Mouse (Mus musculus): ENCODE results near the gene Stbd1. TPM values are rescaled to one million over a fixed set of nuclear protein-coding genes. Genes with fewer than 3 reads are reported as not detected.
A peak's percentile ranks its signal among the peaks of the same experiment; 100 is the strongest.

Gene Stbd1
- polyA plus RNA-seq, 1 experiment from 2014 or later = 68.2 TPM

DNA sequence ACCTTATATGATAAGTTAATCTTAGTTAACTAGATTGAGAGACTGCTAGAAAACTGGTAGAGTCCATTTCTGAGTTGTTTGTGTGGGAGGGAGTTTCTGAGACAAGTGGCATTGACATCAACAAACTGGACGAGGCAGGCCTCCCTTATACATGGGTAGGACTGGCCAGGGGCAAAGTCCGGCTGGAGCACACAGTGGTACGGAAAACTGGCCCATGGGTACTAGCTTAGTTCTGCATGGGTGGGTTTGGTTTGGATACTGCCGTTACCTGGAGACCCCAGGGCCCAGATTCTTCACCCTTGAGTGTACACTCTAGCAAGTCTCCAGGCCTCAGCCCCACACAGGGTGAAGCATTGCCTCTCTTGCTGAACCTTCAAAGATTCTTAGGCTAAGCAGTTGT, 9.9 kb downstream of the Stbd1 start:
- Histone ChIP-seq H3K4me3 (ENCODE audit: low read depth, low read length) (no peak overlapping the region), H3K27ac (replicated peaks; ENCODE audit: low read depth, low read length) (no peak overlapping the region), H3K4me2 (ENCODE audit: low read depth, low read length) (no peak overlapping the region), H3K9me3 (ENCODE audit: control insufficient read depth, low read length) (no peaks in the 10 kb centered on the region), H3K9ac (ENCODE audit: low read depth, low read length) (no peak overlapping the region), H3K4me1 (ENCODE audit: control insufficient read depth, insufficient read depth, low read length) (no peaks in the 10 kb centered on the region), H3K36me3 (ENCODE audit: control insufficient read depth, insufficient read depth, low read length) (no peaks in the 10 kb centered on the region), H3K27me3 (replicated peaks; ENCODE audit: control insufficient read depth, insufficient read depth, low read length) (no peaks in the 10 kb centered on the region)
- WGBS = 87% methylated on average over 4 of the region's 4 CpGs
- no peak for ATAC-seq (ENCODE audit: low read depth)
- DNase-seq (ENCODE audit: low spot score) = no peak

- no peaks in the 10 kb centered on the region for H3K4me1 ChIP-seq (ENCODE audit: control insufficient read depth, insufficient read depth, low read length)
- H3K27me3 ChIP-seq (replicated peaks; ENCODE audit: control insufficient read depth, insufficient read depth, low read length) = no peaks in the 10 kb centered on the region
- H3K9me3 ChIP-seq (ENCODE audit: control insufficient read depth, low read length) = no peaks in the 10 kb centered on the region
- no peak overlapping the region for H3K9ac ChIP-seq (ENCODE audit: low read depth, low read length)
- H3K4me2 ChIP-seq (ENCODE audit: low read depth, low read length) = no peak overlapping the region
- WGBS = 65% methylated on average over 5 of the region's 5 CpGs
- ATAC-seq (ENCODE audit: low read depth) (no peak), DNase-seq (ENCODE audit: low spot score) (no peak)
- no peak overlapping the region for H3K27ac ChIP-seq (replicated peaks; ENCODE audit: low read depth, low read length)
- H3K4me3 ChIP-seq (ENCODE audit: low read depth, low read length) = no peak overlapping the region
- no peaks in the 10 kb centered on the region for H3K36me3 ChIP-seq (ENCODE audit: control insufficient read depth, insufficient read depth, low read length)
Measured at GRCm38 (mm10) chr5:92621883-92622282, 19.0 kb downstream of the Stbd1 start.

DNA sequence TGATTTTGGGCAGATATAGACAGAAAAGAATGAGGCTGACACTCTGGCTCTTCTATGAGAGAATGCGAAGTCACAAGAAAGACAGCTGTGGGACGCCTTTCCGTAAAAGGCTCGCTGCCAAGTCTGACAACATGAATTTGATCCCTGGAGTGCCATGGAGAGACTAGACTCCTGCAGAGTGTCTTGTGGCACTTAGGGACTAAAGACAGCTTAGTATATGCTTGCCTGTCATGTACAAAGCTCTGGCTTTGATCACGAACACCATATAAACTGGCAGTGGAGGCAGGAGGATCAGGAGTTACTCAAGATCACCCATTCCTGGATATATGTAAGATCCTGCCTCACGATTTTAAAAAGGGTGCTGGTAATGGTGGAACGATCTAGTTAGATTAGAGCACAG, 25.1 kb downstream of the Stbd1 start:
- DNase-seq (ENCODE audit: low spot score) = peak; percentile 75
- no peak overlapping the region for H3K4me2 ChIP-seq (ENCODE audit: low read depth, low read length)
- no peak overlapping the region for H3K4me3 ChIP-seq (ENCODE audit: low read depth, low read length)
- H3K27ac ChIP-seq (replicated peaks; ENCODE audit: low read depth, low read length) = no peak overlapping the region
- H3K9ac ChIP-seq (ENCODE audit: low read depth, low read length) = no peak overlapping the region
- ATAC-seq (ENCODE audit: low read depth) = no peak
- no peaks in the 10 kb centered on the region for H3K4me1 ChIP-seq (ENCODE audit: control insufficient read depth, insufficient read depth, low read length)
- H3K27me3 ChIP-seq (replicated peaks; ENCODE audit: control insufficient read depth, insufficient read depth, low read length) = no peaks in the 10 kb centered on the region
- WGBS = 68% methylated on average over 7 of the region's 7 CpGs
- H3K36me3 ChIP-seq (ENCODE audit: control insufficient read depth, insufficient read depth, low read length) = no peaks in the 10 kb centered on the region
- H3K9me3 ChIP-seq (ENCODE audit: control insufficient read depth, low read length) = no peaks in the 10 kb centered on the region

DNA sequence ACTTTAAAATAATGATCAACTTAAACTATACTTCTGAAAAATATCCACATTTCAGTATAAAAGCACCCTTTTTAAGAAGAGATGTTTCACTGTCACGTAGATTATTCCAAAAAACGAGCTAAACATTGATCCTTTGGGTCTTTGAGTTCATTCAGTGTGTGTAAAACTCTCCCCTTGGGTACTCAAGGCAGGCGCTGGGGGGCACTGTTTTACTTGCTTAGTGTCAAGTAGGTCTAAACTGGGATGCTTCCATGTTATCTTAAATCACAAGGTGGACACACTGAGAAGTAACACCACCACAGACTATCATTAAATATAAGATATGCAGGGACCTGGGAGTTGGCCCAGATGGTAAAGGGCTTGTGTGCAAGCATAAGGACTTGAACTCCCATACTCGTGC, 30.7 kb downstream of the Stbd1 start:
- Histone ChIP-seq H3K4me2 (ENCODE audit: low read depth, low read length) (no peak overlapping the region), H3K4me3 (ENCODE audit: low read depth, low read length) (no peak overlapping the region), H3K4me1 (ENCODE audit: control insufficient read depth, insufficient read depth, low read length) (no peaks in the 10 kb centered on the region), H3K9ac (ENCODE audit: low read depth, low read length) (no peak overlapping the region), H3K9me3 (ENCODE audit: control insufficient read depth, low read length) (no peaks in the 10 kb centered on the region), H3K27me3 (replicated peaks; ENCODE audit: control insufficient read depth, insufficient read depth, low read length) (no peaks in the 10 kb centered on the region), H3K27ac (replicated peaks; ENCODE audit: low read depth, low read length) (no peak overlapping the region), H3K36me3 (ENCODE audit: control insufficient read depth, insufficient read depth, low read length) (no peaks in the 10 kb centered on the region)
- ATAC-seq (ENCODE audit: low read depth) (no peak), DNase-seq (ENCODE audit: low spot score) (no peak)
- 61% methylated on average over 4 of the region's 4 CpGs for WGBS

- no peaks in the 10 kb centered on the region for H3K27me3 ChIP-seq (replicated peaks; ENCODE audit: control insufficient read depth, insufficient read depth, low read length)
- WGBS = 63% methylated on average over 3 of the region's 3 CpGs
- H3K27ac ChIP-seq (replicated peaks; ENCODE audit: low read depth, low read length) = no peak overlapping the region
- no peaks in the 10 kb centered on the region for H3K9me3 ChIP-seq (ENCODE audit: control insufficient read depth, low read length)
- no peaks in the 10 kb centered on the region for H3K36me3 ChIP-seq (ENCODE audit: control insufficient read depth, insufficient read depth, low read length)
- ATAC-seq (ENCODE audit: low read depth) = no peak
- H3K4me2 ChIP-seq (ENCODE audit: low read depth, low read length) = no peak overlapping the region
- DNase-seq (ENCODE audit: low spot score) = no peak
- H3K9ac ChIP-seq (ENCODE audit: low read depth, low read length) = no peak overlapping the region
- no peaks in the 10 kb centered on the region for H3K4me1 ChIP-seq (ENCODE audit: control insufficient read depth, insufficient read depth, low read length)
- no peak overlapping the region for H3K4me3 ChIP-seq (ENCODE audit: low read depth, low read length)
Measured at GRCm38 (mm10) chr5:92634916-92635315, 32.1 kb downstream of the Stbd1 start.

GRCm38 (mm10) chr5:92635891-92636290, 33.0 kb downstream of the Stbd1 start:
- Histone ChIP-seq H3K27ac (replicated peaks; ENCODE audit: low read depth, low read length) (no peak overlapping the region), H3K9ac (ENCODE audit: low read depth, low read length) (no peak overlapping the region), H3K27me3 (replicated peaks; ENCODE audit: control insufficient read depth, insufficient read depth, low read length) (no peaks in the 10 kb centered on the region), H3K9me3 (ENCODE audit: control insufficient read depth, low read length) (no peaks in the 10 kb centered on the region), H3K4me1 (ENCODE audit: control insufficient read depth, insufficient read depth, low read length) (no peaks in the 10 kb centered on the region), H3K4me3 (ENCODE audit: low read depth, low read length) (no peak overlapping the region), H3K4me2 (ENCODE audit: low read depth, low read length) (no peak overlapping the region), H3K36me3 (ENCODE audit: control insufficient read depth, insufficient read depth, low read length) (no peaks in the 10 kb centered on the region)
- DNase-seq (ENCODE audit: low spot score) (no peak), ATAC-seq (ENCODE audit: low read depth) (no peak)
- WGBS = 84% methylated on average over 5 of the region's 5 CpGs

- H3K4me3 ChIP-seq (ENCODE audit: low read depth, low read length) = no peak overlapping the region
- DNase-seq (ENCODE audit: low spot score) = no peak
- H3K9ac ChIP-seq (ENCODE audit: low read depth, low read length) = no peak overlapping the region
- H3K27me3 ChIP-seq (replicated peaks; ENCODE audit: control insufficient read depth, insufficient read depth, low read length) = no peaks in the 10 kb centered on the region
- H3K4me1 ChIP-seq (ENCODE audit: control insufficient read depth, insufficient read depth, low read length) = no peaks in the 10 kb centered on the region
- ATAC-seq (ENCODE audit: low read depth) = no peak
- no peak overlapping the region for H3K27ac ChIP-seq (replicated peaks; ENCODE audit: low read depth, low read length)
- WGBS = 79% methylated on average over 3 of the region's 3 CpGs
- H3K36me3 ChIP-seq (ENCODE audit: control insufficient read depth, insufficient read depth, low read length) = no peaks in the 10 kb centered on the region
- no peak overlapping the region for H3K4me2 ChIP-seq (ENCODE audit: low read depth, low read length)
- H3K9me3 ChIP-seq (ENCODE audit: control insufficient read depth, low read length) = 0 out of 2 replicates have a peak, but pooled peaks cover 2% of the 10 kb centered on the region
Measured at GRCm38 (mm10) chr5:92640861-92641260, 38.0 kb downstream of the Stbd1 start.

Other genes with a start within 250 kb of the Stbd1 start
- gene Nup54, start 167.8 kb upstream of the Stbd1 start, polyA plus RNA-seq (2014; fragmentation: Nextera tagmentation; extraction: Ambion mirVana) = 39.8 and 43.9 TPM in 2 replicates
- 11.4 and 11.5 TPM in 2 replicates for gene Scarb2, start 96.2 kb upstream of the Stbd1 start, polyA plus RNA-seq (2014; fragmentation: Nextera tagmentation; extraction: Ambion mirVana)
- 0.71 and 2.3 TPM in 2 replicates for gene Fam47e, start 48.0 kb upstream of the Stbd1 start, polyA plus RNA-seq (2014; fragmentation: Nextera tagmentation; extraction: Ambion mirVana)
- 0.88 and 1.4 TPM in 2 replicates for gene Ccdc158, start 72.2 kb downstream of the Stbd1 start, polyA plus RNA-seq (2014; fragmentation: Nextera tagmentation; extraction: Ambion mirVana)
- gene Shroom3, start 80.4 kb downstream of the Stbd1 start, polyA plus RNA-seq (2014; fragmentation: Nextera tagmentation; extraction: Ambion mirVana) = 3.4 and 4.4 TPM in 2 replicates